Comparison of ENCODE assay signal across 8 mouse cellular contexts in genomic region chr2:93045818-93046508, GRCm38 (mm10). TPM values are rescaled to one million over a fixed set of nuclear protein-coding genes. Genes with fewer than 3 reads are reported as not detected.
DNase-seq lines count a peak whose midpoint lies in the region; ATAC-seq and TF ChIP-seq lines count a peak whose summit lies in the region.

Prdm11 (minus strand) TSS chr2:93046167.

- DNase-seq in spleen, adult 2 months (ENCODE audit: low read depth in 1 of 2, low spot score in 2 of 2), result no peak
- no peak for DNase-seq in spleen, adult 12 weeks (ENCODE audit: low spot score)
- peak in 1 of 2 experiments; percentile 51 for DNase-seq in adrenal gland, postnatal 36 days
- peak; percentile 59 to 68 for DNase-seq in layer of hippocampus, postnatal 10 days (ENCODE audit: low spot score in 2 of 2)
- DNase-seq in lung, postnatal 14 days, result peak; percentile 31
- no peak for DNase-seq in cerebellum, adult 8-10 months

- WGBS in spleen, adult 2 months, result 1% methylated on average over 90 of the region's 90 CpGs
- WGBS in heart, embryonic 14.5 days, result under 1% methylated on average over 74 of the region's 90 CpGs
- whole genome bisulfite sequencing in stomach, embryonic 16.5 days, result 1% methylated on average over 87 of the region's 90 CpGs

- no peak for TF ChIP-seq CTCF in spleen, adult 2 months (IDR thresholded peaks at IDR 0.05; ENCODE audit: extremely low read depth, insufficient read depth, insufficient read length, insufficient replicate concordance)

- no peaks in the 10 kb centered on the region for H3K27me3 ChIP-seq in spleen, adult 2 months (ENCODE audit: control insufficient read depth, insufficient read depth, low read length)
- no peaks in the 10 kb centered on the region for H3K27me3 ChIP-seq in heart, embryonic 14.5 days (ENCODE audit: control insufficient read depth, insufficient read depth, low read length)
- no peaks in the 10 kb centered on the region for H3K27me3 ChIP-seq in stomach, embryonic 16.5 days (ENCODE audit: control insufficient read depth, insufficient read depth, low read length)

- H3K4me1 ChIP-seq in spleen, adult 2 months (ENCODE audit: control insufficient read depth, insufficient read depth, insufficient read length), result peaks cover 2% of the 10 kb centered on the region; the same call in 1 of the 2 replicates
- peaks cover 32 to 47% of the 10 kb centered on the region in 2 experiments for H3K4me1 ChIP-seq in heart, embryonic 14.5 days (ENCODE audit: control insufficient read depth in 2 of 2, insufficient read depth in 2 of 2, low read length in 2 of 2)
- peaks cover 32% of the 10 kb centered on the region for H3K4me1 ChIP-seq in stomach, embryonic 16.5 days (ENCODE audit: control insufficient read depth, insufficient read depth, low read length)

- H3K4me3 ChIP-seq in spleen, adult 2 months (ENCODE audit: extremely low read depth, insufficient read depth, insufficient read length), result peak within 1 kb of the TSS; percentile 85
- H3K4me3 ChIP-seq in heart, embryonic 14.5 days (ENCODE audit: control insufficient read depth in 1 of 2, insufficient read depth in 1 of 2, low read depth in 1 of 2, low read length in 2 of 2), result peak within 1 kb of the TSS; percentile 72 to 82
- peak within 1 kb of the TSS; percentile 78 for H3K4me3 ChIP-seq in stomach, embryonic 16.5 days (replicated peaks; ENCODE audit: low read length)

- no peaks in the 10 kb centered on the region for H3K36me3 ChIP-seq in spleen, adult 2 months (ENCODE audit: control insufficient read depth, insufficient read depth, low read length)
- H3K36me3 ChIP-seq in heart, embryonic 14.5 days (ENCODE audit: control insufficient read depth, insufficient read depth, low read length), result peaks cover 8% of the 10 kb centered on the region
- H3K36me3 ChIP-seq in stomach, embryonic 16.5 days (ENCODE audit: control insufficient read depth, insufficient read depth, low read length), result no peaks in the 10 kb centered on the region

- H3K27ac ChIP-seq in spleen, adult 2 months (ENCODE audit: insufficient read depth, low read length), result peak within 1 kb of the TSS; percentile 78
- H3K27ac ChIP-seq in heart, embryonic 14.5 days (replicated peaks in 1 of 2; ENCODE audit: control insufficient read depth in 1 of 2, insufficient read depth in 1 of 2, low read depth in 2 of 2, low read length in 2 of 2), result peak within 1 kb of the TSS; percentile 65 to 97
- H3K27ac ChIP-seq in stomach, embryonic 16.5 days (ENCODE audit: low read length), result peak within 1 kb of the TSS; percentile 94

- no peaks in the 10 kb centered on the region for H3K9me3 ChIP-seq in heart, embryonic 14.5 days (ENCODE audit: control insufficient read depth, low read length)
- H3K9me3 ChIP-seq in stomach, embryonic 16.5 days (replicated peaks; ENCODE audit: control insufficient read depth, low read length), result no peaks in the 10 kb centered on the region

- 0 out of 2 replicates have a peak, but pooled peaks have one; percentile 24 for ATAC-seq in heart, embryonic 14.5 days (ENCODE audit: insufficient number of reproducible peaks, insufficient read depth, low FRiP score, low read depth)
- peak; percentile 16; the same call in 1 of the 2 replicates for ATAC-seq in stomach, embryonic 16.5 days (ENCODE audit: insufficient read depth, low FRiP score)

- H3K4me2 ChIP-seq in heart, embryonic 14.5 days (ENCODE audit: low read length), result peak within 1 kb of the TSS; percentile 87
- H3K4me2 ChIP-seq in stomach, embryonic 16.5 days (ENCODE audit: low read depth, low read length), result peak within 1 kb of the TSS; percentile 76

- peak within 1 kb of the TSS; percentile 99 for H3K9ac ChIP-seq in heart, embryonic 14.5 days (ENCODE audit: low read length)
- peak within 1 kb of the TSS; percentile 100 for H3K9ac ChIP-seq in stomach, embryonic 16.5 days (ENCODE audit: low read length)

- no peak for TF ChIP-seq POLR2A in spleen, adult 2 months (IDR thresholded peaks at IDR 0.05; ENCODE audit: low read depth, low read length)

RNA-seq across cellular contexts. Expression of gene Prdm11, which starts in this region (rescaled TPM):
- 11.0 and 12.0 TPM in 2 replicates for polyA plus RNA-seq in spleen, adult 2 months (2012; rRNA removed)
- total RNA-seq in adrenal gland, postnatal 36 days (2021), result 10 to 100 TPM; 43.5 to 58.3 TPM
- polyA plus RNA-seq in heart, embryonic 14.5 days (2014; fragmentation: Nextera tagmentation; extraction: Ambion mirVana), result 3.3 and 4.2 TPM in 2 replicates
- total RNA-seq in layer of hippocampus, postnatal 10 days (2021), result 10 to 100 TPM; 24.9 to 25.9 TPM
- 9.3 and 9.9 TPM in 2 replicates for polyA plus RNA-seq in stomach, embryonic 16.5 days (2015; fragmentation: Nextera tagmentation; extraction: Ambion mirVana)

Comparison
In these comparisons a context has a peak if more than half of its experiments do, and no peak if none do; other contexts are left out.
1. DNase-seq: peak in layer of hippocampus, postnatal 10 days (2 of 2) and lung, postnatal 14 days (single experiment); none in spleen, adult 2 months (0 of 2), spleen, adult 12 weeks (single experiment) and cerebellum, adult 8-10 months (single experiment).
2. Peak in every context shown above with its lines, with median percentiles within 50 percentile points of each other: H3K27ac ChIP-seq and H3K4me3 ChIP-seq.